Mouse (Mus musculus): ENCODE results near the gene Fam170b. TPM values are rescaled to one million over a fixed set of nuclear protein-coding genes. Genes with fewer than 3 reads are reported as not detected.
A peak's percentile ranks its signal among the peaks of the same experiment; 100 is the strongest.

The Fam170b gene
- total RNA-seq, 2 experiments from 2014 or later: not detected

DNA sequence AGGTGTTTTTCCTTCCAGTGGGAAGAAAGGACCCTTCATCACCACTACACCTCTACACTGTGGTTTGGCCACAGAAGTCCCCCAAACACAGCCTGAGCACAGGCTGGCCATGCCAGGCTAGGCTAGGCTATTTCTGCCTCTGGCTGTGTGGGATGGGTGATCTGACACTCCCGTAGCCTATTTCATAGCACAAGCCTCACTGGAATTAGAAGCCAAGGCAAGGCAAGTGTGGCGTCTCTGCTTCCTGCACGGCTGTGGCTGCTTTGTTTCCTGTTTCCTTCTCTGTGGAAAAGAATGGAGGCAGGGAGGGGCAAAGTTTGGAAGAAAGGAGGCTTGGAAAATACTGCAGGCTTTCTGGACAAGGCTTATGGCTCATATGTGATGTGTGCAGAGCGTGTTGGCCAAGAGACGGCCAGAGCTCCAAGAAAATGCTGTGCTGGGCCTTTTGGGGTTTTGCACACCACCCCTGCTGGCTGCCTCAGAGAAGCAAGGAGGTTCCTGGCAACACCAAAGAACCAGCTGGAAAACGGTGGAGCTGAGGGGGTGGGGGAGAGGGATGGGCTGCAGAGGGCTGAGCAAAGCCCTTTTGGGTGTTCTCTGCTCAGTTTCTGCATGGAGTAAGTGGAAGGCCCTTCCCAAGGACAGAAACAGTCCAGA, 5.6 kb upstream of the Fam170b start:
- DNase-seq: peak; percentile 33

DNA sequence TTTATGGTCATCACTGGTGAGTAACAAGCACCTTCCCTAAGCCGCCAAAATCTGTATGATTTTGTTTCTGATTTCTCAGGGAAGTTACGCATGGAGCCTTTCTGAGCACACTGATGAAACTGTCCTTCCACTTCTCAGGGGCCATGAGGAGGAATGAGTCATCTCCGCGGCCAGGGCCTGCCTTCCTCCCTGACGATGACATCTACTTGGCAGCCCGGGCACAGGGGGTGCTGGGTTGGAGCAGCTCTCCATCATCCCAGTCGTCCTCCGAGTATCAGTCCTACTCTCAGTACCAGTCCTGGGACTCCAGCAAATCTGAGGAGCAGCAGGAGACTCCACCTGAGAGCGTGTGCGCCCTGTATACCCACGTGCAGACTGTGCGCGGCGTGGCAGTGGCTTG, 1.4 kb downstream of the Fam170b start:
- DNase-seq: no peak

DNA sequence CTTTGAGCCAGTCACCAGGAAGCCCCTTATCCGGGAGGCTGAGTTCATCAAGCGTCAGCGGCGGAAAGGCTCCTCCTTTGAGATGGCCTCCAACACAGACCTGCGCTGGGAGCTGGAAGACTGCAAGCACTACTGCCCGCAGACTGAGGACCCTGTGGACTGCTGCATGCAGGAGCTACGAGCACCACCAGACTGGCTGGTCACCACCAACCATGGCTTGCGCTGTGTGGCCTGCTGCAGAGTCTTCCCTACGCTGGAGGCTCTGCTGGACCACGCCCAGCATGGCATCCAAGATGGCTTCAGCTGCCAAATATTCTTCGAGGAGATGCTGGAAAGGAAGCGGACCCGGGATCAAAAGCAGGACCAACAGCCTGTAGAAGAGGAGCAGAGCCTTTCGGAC, 1.8 kb downstream of the Fam170b start:
- no peak for DNase-seq

DNA sequence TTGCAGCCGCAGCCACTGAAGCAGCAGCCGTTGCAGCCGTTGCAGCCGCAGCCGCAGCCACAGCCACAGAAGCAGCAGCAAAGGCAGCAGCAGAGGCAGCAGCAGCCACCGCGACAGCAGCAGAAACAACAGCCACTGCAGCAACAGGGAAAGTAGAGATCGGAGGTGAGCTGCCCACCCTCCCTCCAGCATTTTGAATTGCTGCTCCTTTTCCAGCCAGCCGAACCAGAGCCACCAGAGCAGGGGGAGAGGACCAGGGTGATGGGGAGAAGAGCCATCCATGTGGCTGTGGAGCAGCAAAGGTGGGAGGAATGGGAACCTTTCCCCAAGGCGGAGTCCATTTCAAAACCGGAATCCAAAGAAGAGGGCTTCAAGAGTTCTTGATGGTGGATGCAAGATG, 2.4 kb downstream of the Fam170b start:
- DNase-seq: no peak

DNA sequence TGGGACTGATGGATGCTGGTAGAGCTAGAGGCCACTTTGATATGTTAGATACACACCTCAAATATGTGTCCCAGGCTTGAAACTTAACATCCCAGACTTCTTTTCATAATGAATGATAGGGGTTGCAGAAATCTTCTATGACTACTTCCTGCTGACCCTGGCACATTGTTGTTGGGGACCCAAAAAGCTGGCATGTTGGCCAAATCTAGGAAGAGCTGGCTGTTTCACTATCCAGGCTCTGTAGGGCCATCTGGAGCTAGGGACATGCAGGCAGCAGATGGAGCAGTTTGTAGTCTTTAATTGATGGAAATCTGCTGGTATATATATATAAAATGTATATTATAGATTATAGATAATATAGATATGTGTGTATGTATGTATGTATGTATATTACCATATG, 8.3 kb downstream of the Fam170b start:
- DNase-seq: no peak

DNA sequence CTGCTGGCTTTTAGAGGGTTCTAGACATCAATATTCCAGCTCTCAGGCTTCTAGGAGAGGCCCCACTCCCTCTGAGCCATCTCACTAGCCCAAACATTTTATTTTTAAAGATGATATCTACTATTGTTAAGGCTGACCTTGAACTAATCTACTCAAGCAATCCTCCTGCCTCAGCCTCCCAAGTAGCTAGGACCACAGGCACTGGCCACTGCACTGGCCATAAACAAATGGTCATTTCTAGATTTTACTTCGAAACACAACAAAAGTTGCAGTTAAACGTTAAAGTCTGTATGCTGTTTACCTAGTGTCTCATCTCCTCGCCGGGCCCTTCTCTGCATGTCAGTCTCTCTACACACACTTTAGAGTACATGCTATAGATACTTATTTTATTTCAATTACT, 20.3 kb downstream of the Fam170b start:
- DNase-seq: no peak

DNA sequence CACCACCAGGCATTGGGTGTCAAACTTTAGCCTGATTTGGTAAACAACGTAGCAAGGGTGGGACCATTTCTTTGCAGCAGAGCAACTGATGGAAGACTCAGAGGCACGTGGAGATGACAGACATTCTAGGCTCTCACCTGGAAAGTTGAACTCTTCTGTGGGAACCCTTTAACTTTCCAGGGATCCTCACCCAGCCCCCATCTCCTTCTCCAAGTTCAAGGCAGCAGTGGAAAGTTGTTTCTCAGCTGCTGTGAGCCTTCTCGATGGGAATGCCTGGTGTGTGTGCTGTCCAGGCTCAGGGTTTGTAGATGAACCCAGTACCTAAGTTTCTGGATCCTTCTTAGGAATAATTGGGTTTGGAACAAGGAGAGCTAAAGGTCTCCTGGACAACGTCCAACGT, 22.5 kb downstream of the Fam170b start:
- DNase-seq: no peak

DNA sequence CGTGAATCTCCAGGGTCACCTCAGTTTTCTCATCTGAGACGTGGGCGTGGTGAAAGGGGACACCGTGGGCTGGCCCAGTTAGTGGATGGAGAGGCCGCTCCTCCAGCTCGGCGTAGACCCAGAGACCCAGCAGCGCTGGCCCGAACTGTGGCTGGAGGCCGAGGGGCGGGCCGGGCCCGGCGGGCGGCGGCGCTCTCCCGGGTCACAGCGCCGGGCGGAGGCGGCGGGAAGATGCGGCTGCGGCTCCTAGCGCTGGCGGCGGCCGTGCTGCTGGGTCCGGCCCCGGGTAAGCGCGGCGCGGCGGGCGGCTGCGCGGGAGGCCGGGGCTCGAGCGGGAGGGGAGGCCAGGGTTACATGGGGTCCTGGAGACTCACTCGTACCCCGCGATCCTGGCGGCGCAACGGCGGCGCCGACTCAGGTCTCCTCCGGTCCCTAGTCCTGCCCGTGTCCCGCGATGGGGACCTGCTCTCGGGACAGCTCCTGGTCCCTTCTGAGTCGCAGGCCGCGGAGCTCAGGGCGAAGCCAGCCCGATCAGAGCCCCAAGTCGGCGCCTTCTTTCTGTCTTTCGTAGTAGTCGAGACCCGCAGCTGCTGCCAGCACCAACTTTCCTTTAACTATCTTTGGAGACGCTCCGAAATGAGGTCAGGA, 23.0 kb downstream of the Fam170b start, which contains the start of gene Vstm4:
Vstm4 (plus strand) TSS at position 76 of the 648 bp plus-strand sequence.
- peak; percentile 86 for DNase-seq

DNA sequence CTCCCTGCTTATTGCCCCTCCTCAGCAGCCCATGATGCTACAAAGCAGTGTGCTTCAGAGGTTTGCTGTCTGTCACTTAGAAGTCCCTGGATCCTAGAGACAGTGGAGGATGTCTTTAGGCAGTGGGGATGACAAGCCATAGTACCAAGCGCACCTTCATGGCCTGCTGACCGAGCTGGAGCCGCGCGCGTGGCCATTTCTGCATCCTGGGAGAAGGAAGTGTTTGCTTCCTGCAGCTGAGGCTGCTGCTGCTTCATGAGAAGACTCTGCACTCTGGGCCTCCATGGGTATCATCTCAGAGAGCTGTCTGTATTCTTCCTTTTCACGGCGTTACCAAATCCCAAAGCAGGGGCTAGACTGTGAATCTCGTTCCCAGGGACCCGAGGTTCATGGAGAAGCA, 24.6 kb downstream of the Fam170b start:
- no peak for DNase-seq

DNA sequence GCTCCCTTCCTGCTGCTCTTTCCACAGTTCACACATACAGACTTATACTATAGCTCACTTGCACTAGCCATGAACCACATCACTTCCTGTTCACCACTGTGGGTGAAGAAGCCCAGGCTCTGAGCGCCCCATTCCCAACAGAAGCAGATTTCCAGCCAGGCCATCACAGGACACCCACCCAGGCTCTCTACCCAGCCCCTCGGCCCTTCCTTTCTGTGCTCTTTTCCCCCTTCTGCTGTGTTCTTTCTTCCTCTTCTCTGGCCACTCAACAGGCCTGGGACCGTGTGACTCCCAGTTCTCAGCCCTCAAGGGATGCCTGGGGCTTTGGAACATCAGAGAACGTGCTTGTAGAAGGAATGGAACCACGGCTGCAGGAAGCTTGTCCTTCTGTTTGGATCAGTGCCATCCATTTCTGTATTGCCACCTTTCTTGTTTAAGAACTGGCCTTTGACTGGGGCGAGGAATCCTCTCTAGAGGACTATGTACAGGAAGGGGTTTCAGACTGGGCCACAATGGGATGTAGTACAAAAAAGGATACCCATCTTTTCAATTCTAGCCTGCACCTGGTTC, 25.3 kb downstream of the Fam170b start:
- no peak for DNase-seq

DNA sequence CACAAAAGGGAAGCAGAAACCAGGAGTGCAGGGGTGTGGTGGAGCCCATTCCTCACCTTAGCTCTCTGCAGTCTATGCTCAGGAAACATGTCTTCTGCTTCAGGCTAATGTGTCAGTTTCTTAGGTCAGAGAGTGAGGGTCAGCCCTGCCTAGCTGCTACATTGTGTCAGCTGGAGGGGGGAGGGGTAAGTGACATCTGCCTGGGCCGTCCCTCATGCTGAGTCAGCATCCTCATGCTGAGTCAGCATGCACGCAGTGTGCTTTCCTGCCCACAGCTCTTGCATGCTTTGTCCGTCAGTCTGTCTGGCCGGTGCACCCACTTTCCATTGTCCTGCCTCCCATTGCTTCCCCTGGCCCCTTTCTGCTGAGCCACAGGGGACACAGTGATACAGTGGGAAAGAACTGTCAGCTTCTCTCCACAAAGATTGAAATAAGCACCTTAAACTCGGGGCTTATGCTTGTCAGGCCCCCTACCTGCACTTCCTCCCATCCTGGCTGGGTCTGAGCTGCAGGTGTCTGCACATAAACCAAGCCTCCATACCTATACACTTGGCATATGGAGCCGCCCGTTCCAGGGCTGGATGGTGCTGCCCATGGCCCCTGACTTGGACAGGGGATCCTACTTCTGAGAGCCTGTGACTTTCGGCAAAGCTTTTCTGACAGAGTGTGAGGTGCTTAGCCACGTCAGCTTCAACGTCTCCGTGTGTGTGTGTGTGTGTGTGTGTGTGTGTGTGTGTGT, 26.2 kb downstream of the Fam170b start:
- no peak for DNase-seq

DNA sequence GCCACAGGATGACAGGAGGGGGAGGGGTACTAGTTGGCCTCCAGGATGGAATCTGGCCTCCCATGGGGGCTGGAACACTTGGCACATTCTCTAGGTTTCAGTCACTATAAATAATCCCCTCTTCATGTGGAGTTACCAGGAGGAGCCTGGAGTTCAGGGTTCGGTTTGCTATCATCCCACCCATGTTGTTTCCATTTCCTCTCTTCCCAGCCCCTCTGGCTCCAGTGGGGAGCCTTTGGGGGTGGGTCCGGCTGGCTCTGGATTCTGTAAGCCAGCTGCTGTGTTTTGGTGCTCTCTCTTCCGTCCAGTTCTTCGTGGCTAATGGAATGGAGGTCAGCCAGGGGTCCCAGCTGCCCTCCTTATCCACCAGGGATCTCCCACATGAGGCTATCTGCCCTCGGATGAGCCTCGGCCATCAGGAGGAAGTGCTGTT, 27.4 kb downstream of the Fam170b start:
- peak; percentile 51 for DNase-seq

DNA sequence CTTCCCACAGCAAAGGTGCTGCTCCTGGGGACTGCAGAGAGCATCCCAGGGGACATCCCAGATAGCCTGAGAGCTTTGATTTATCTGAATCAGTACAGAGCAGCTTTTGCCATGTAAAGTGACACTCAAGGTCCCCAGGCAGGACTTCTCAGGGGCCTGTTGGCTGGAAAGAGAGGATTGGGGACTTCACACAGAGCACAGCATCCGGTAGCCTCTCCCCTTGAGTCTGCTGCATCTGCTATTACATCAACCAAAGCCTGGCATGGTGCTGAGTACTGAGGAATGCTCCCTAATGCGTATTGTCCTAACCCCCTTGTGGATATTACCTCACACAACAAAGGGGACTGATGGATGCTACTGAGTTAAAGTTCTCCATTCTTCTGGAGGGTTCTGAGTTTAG, 27.9 kb downstream of the Fam170b start:
- no peak for DNase-seq

DNA sequence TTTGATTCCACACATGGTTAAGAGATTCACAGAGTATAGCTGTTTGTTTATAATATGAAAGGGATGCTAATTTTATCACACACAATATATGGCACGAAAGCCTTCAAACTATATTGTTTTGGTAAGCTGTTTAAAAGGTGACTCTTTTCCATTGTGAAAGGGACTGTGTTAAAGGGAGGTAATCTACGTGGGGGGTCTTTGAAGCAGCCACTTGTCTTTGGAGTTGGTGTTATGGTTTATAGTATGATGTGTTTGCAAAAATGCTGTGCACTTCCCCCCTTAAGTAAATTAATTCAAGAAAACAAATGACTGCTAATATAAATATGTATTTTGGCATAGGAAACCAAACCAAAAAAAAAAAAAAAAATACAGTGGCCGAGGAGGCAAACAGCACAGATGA, 31.6 kb downstream of the Fam170b start:
- DNase-seq: no peak

DNA sequence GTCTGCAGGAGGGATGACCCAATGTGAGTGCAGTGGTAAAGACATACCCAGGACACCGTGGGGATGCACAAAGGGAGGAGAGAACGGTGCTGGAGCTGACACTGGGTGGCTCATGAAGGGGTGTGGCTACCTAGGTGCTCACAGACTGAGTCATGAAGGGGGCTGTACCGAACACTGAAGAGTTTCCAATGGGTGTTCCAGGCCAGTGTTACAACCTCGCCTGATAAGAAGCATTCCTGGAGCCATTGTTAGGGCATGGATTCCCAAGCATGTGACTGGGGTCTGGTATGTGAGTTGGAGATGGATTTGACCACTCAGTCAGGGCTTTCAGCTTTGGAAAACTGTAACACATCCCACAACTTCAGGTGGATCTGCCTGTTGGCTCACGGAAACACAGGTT, 38.2 kb downstream of the Fam170b start:
- no peak for DNase-seq

DNA sequence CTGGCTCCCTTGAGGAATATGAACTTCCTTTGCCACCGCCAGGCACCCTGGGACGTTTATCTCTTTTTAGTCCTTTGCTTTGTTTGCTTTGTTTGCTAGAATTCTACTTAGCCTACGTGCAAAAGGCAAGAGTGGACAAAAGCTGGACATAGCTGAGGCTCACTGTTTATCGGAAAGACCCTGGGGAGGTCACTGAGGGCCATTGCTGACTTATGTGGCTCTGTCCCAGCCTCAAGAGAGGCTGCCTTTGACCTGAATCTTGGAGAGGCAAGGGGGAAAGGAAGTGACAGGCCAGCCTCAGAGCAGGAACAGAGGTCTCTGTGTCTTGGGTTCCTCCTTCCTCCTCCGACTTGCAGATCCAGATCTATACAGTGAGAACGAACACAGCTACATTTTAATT, 43.8 kb downstream of the Fam170b start:
- DNase-seq: no peak

DNA sequence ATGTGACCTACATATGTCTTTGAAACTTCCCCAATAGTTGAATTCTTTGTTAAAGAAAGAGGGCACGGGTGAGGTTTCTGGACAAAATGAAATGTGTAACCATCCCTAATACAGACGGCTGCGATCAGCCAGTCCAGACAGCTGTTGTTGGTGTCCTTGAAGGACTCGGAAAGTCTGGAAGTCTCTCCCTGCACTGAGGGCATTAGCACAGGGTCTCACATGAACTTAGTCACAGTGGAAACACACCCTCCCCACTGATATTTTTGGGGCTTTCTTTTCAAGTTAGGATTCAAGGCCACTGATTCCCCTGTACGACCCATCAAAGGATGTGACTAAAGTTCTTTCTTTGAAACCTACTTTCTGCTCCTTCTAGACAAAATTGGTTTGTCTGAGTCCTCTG, 46.6 kb downstream of the Fam170b start:
- DNase-seq: no peak

DNA sequence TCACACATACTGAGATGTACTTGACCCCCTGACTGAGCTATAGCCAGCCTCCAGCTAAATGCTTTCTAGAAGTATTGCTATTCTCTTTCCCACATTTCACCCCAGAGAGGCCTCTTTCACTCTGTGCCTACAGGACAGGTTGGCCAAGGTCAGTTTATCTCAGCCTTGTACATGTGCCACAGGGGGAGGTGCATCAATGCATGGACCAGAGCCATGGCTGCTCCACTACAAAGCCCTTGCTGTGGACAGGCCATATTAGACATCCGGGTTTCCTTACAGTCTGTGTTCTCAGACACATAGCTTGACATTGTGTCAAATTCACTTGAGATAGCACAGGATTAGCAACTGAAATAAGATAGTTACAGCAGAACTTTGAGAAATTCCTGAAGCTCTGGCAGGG, 47.9 kb downstream of the Fam170b start:
- no peak for DNase-seq

Other genes starting within 250 kb of the Fam170b start
- not detected for gene Prrxl1, start 234.6 kb upstream of the Fam170b start, total RNA-seq (2021)
- gene 3425401B19Rik, start 148.7 kb upstream of the Fam170b start, total RNA-seq (2021): 100 to 1,000 TPM; 229 to 232 TPM
- gene Tmem273, start 48.0 kb upstream of the Fam170b start, total RNA-seq (2021): under 1 TPM in 1 of 2 experiments, not detected in 1; 0.73 TPM
- gene Vstm4, start 22.8 kb downstream of the Fam170b start, total RNA-seq (2021): 10 to 100 TPM; 20.0 to 23.4 TPM
- gene Lrrc18, start 157.4 kb downstream of the Fam170b start, total RNA-seq (2021): under 1 TPM; 0.26 to 0.34 TPM